Mouse (Mus musculus): ENCODE results near the gene Actn2. TPM values are rescaled to one million over a fixed set of nuclear protein-coding genes. Genes with fewer than 3 reads are reported as not detected.

The Actn2 gene
- polyA plus RNA-seq, 1 experiment from 2014 or later: 1.6 TPM

DNA sequence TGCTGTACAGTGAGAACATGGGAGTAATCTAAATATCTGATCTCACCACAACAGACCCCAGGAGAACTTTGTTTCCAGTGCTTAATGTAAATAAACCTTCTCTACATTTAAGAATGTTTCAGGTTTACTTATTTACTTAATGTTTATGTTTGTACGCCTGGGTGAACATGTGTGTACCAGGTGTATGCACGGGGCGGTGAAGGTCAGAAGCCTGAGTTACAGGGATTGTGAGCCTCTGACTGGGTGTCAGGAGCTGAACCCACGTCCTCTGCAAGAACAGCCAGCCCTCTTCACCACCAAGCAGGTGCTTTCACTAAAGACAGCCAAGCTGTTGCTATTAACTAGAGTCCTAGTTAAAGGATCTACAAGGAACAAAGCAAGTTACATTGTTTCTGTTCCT is 66.3 kb downstream of the Actn2 start:
- Histone ChIP-seq H3K9me3 (no peaks in the 10 kb centered on the region), H3K36me3 (replicated peaks) (no peaks in the 10 kb centered on the region), H3K27me3 (no peaks in the 10 kb centered on the region), H3K4me2 (no peak overlapping the region), H3K9ac (no peak overlapping the region), H3K27ac (no peak overlapping the region), H3K4me3 (replicated peaks) (no peak overlapping the region), H3K4me1 (no peaks in the 10 kb centered on the region)
- no peak for ATAC-seq (ENCODE audit: low FRiP score)
- 94% methylated on average over 4 of the region's 4 CpGs for WGBS

GRCm38 (mm10) chr13:12272953-12273352 is 67.6 kb downstream of the Actn2 start:
- no peak for ATAC-seq (ENCODE audit: low FRiP score)
- no peak overlapping the region for H3K9ac ChIP-seq
- H3K4me3 ChIP-seq (replicated peaks): no peak overlapping the region
- no peak overlapping the region for H3K27ac ChIP-seq
- WGBS: 52% methylated on average over 3 of the region's 3 CpGs
- no peaks in the 10 kb centered on the region for H3K4me1 ChIP-seq
- no peaks in the 10 kb centered on the region for H3K36me3 ChIP-seq (replicated peaks)
- no peaks in the 10 kb centered on the region for H3K27me3 ChIP-seq
- H3K4me2 ChIP-seq: no peak overlapping the region
- H3K9me3 ChIP-seq: no peaks in the 10 kb centered on the region

DNA sequence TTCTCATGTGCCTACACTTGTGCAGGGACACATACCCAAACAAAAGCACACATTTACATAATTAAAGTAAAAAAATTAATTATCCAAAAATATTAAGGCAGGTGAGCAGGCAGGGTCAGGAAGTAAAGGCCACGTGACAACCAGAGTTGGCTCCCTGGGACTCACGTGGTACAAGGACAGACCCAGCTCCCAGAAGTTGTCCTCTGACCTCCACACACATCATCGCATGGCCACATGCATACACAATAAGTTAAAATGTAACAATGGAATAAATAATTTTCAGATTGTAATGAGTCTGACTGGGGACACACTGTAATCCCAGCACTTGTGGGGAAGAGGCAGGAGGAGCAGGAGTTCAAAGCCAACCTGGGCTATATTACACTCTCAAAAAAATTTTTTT is 72.6 kb downstream of the Actn2 start:
- no peaks in the 10 kb centered on the region for H3K27me3 ChIP-seq
- no peak overlapping the region for H3K27ac ChIP-seq
- 83% methylated on average over 3 of the region's 3 CpGs for WGBS
- no peaks in the 10 kb centered on the region for H3K9me3 ChIP-seq
- H3K4me1 ChIP-seq: no peaks in the 10 kb centered on the region
- no peak overlapping the region for H3K9ac ChIP-seq
- H3K4me3 ChIP-seq (replicated peaks): no peak overlapping the region
- no peak overlapping the region for H3K4me2 ChIP-seq
- no peak for ATAC-seq (ENCODE audit: low FRiP score)
- H3K36me3 ChIP-seq (replicated peaks): no peaks in the 10 kb centered on the region

GRCm38 (mm10) chr13:12267097-12267496 is 73.5 kb downstream of the Actn2 start:
- Histone ChIP-seq H3K27me3 (no peaks in the 10 kb centered on the region), H3K36me3 (replicated peaks) (no peaks in the 10 kb centered on the region), H3K4me2 (no peak overlapping the region), H3K9ac (no peak overlapping the region), H3K4me1 (no peaks in the 10 kb centered on the region), H3K9me3 (no peaks in the 10 kb centered on the region), H3K27ac (no peak overlapping the region), H3K4me3 (replicated peaks) (no peak overlapping the region)
- WGBS: 58% methylated on average over 3 of the region's 3 CpGs
- no peak for ATAC-seq (ENCODE audit: low FRiP score)

DNA sequence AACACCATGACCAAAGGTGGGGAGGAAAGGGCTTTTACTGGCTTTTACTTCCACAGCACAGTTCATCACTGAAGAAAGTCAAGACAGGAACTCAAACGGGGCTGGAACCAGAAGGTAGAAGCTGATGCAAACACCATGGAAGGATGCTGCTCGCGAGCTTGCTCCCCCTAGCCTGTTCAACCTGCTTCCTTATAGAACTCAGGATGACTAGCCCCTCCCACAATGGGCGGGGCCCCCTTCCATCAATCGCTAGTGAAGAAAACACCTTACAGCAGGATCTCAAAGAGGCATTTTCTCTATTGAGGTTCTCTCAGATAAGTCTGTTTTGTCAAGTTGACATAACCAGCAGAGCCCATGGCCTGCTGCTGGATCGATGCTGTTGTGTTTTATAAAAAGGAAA is 76.6 kb downstream of the Actn2 start:
- Histone ChIP-seq H3K27ac (no peak overlapping the region), H3K9ac (no peak overlapping the region), H3K36me3 (replicated peaks) (no peaks in the 10 kb centered on the region), H3K4me2 (no peak overlapping the region), H3K9me3 (peaks cover 13% of the 10 kb centered on the region; the same call in 1 of the 2 replicates), H3K27me3 (no peaks in the 10 kb centered on the region), H3K4me1 (no peaks in the 10 kb centered on the region), H3K4me3 (replicated peaks) (no peak overlapping the region)
- no peak for ATAC-seq (ENCODE audit: low FRiP score)
- WGBS: 80% methylated on average over 6 of the region's 6 CpGs

- no peaks in the 10 kb centered on the region for H3K36me3 ChIP-seq (replicated peaks)
- no peak overlapping the region for H3K4me2 ChIP-seq
- no peak overlapping the region for H3K9ac ChIP-seq
- H3K4me3 ChIP-seq (replicated peaks): no peak overlapping the region
- H3K4me1 ChIP-seq: peaks cover 9% of the 10 kb centered on the region
- H3K27me3 ChIP-seq: no peaks in the 10 kb centered on the region
- H3K9me3 ChIP-seq: peaks cover 13% of the 10 kb centered on the region; the same call in 1 of the 2 replicates
- no peak overlapping the region for H3K27ac ChIP-seq
- ATAC-seq (ENCODE audit: low FRiP score): no peak
These were observed 79.1 kb downstream of the Actn2 start for GRCm38 (mm10) chr13:12261505-12261904.

- Histone ChIP-seq H3K36me3 (replicated peaks) (0 out of 2 replicates have a peak, but pooled peaks cover 5% of the 10 kb centered on the region), H3K4me3 (replicated peaks) (peak within 1 kb of the TSS; percentile 76), H3K9me3 (peaks cover 13% of the 10 kb centered on the region; the same call in 1 of the 2 replicates), H3K9ac (peak within 1 kb of the TSS; percentile 72), H3K4me1 (peaks cover 16% of the 10 kb centered on the region), H3K27ac (peak within 1 kb of the TSS; percentile 84), H3K27me3 (no peaks in the 10 kb centered on the region), H3K4me2 (peak within 1 kb of the TSS; percentile 63)
- ATAC-seq (ENCODE audit: low FRiP score): peak; percentile 100
- under 1% methylated on average over 69 of the region's 69 CpGs for WGBS
These were observed 82.9 kb downstream of the Actn2 start, which contains the start of gene Mtr for GRCm38 (mm10) chr13:12257391-12258380. Mtr (minus strand) TSS chr13:12258113.

DNA sequence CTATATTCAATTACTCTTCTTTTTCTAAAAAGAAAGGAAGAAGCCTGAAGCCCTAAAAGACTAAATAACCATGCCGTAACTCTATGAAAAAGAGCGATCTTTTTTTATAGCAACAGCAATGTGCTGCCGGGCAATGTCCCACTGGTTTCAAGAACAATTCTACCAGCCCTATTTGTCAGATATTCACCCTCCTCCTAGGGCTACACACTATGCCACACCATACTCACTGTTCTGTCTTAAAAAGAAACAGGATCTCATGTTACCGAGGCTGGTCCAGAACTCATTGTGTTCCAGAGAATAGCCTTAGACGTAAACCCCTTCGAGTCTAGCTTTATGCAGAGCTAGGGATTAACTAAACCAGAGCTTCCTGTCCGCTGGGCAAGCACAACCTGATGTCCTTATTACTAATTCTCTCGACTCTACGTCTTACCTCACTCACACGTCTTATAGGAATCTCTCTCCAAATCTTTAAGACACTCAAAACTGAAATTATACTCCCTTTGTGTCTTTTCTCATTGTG is 83.6 kb downstream of the Actn2 start:
- H3K9me3 ChIP-seq: peaks cover 13% of the 10 kb centered on the region; the same call in 1 of the 2 replicates
- H3K4me2 ChIP-seq: peak overlapping the region; percentile 63
- no peaks in the 10 kb centered on the region for H3K27me3 ChIP-seq
- 0 out of 2 replicates have a peak, but pooled peaks cover 5% of the 10 kb centered on the region for H3K36me3 ChIP-seq (replicated peaks)
- H3K27ac ChIP-seq: no peak overlapping the region
- peaks cover 16% of the 10 kb centered on the region for H3K4me1 ChIP-seq
- ATAC-seq (ENCODE audit: low FRiP score): no peak; the same call in 1 of the 2 replicates
- WGBS: 6% methylated on average over 10 of the region's 10 CpGs
- peak overlapping the region; percentile 76 for H3K4me3 ChIP-seq (replicated peaks)
- peak overlapping the region; percentile 72 for H3K9ac ChIP-seq

GRCm38 (mm10) chr13:12255911-12256705 is 84.5 kb downstream of the Actn2 start:
- Histone ChIP-seq H3K27me3 (no peaks in the 10 kb centered on the region), H3K9ac (peak overlapping the region; percentile 17; the same call in 1 of the 2 replicates), H3K4me3 (replicated peaks) (peak overlapping the region; percentile 76), H3K4me1 (peaks cover 16% of the 10 kb centered on the region), H3K27ac (no peak overlapping the region), H3K4me2 (peak overlapping the region; percentile 63), H3K36me3 (replicated peaks) (0 out of 2 replicates have a peak, but pooled peaks cover 5% of the 10 kb centered on the region), H3K9me3 (peaks cover 8% of the 10 kb centered on the region; the same call in 1 of the 2 replicates)
- 75% methylated on average over 3 of the region's 3 CpGs for WGBS
- ATAC-seq (ENCODE audit: low FRiP score): no peak

DNA sequence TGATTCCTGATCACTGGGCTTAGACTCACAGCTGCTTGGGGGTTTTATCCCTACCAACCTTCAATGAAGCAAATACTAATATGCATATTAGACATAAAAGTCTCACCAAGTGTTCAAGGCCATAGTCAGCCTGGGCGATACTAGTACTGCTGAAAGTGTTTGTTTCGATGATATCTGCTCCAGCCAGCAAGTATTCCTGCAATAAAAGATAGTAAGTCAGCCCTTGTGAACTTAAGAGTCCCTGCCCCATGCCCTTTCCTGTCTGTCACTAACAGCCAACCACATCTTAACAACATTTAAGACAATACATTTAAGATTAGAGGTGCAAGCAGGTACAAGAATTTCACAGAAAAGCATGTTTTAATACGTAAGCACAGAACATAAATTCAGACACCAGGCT is 90.1 kb downstream of the Actn2 start:
- no peaks in the 10 kb centered on the region for H3K27me3 ChIP-seq
- 92% methylated on average over 3 of the region's 3 CpGs for WGBS

DNA sequence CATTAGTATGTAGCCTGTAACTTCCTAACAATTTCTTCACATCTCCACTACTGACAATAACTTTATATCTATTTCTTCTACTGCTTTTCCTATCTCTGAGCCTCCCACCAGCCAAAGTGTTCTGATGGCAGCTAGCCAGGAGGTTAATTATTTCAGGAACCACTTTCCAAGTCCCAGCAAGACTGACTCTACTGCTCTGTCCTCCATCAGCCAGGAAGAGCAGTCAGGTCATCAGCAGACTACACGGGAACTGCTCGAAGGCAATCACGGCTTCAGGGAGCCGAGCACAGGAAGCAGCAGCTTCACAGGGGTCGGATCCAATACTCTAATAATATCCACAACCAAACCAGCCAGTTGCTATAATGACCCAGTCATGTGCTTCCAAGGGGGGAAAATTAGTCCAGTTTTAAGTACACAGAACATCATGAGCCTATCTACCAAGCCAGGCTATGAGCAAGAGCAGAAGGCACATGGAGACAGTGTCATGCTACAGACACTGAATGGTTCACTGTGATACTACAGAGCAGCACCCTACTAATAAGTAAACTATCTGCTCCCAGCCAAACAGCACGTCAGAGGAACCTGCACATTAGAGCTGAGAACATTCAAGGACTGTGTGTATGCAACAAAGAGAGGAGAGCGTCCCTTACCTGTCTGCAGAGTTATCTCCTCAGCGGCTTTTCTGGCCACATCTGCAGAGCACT is 91.2 kb downstream of the Actn2 start:
- Histone ChIP-seq H3K4me3 (replicated peaks) (no peak overlapping the region), H3K9me3 (no peaks in the 10 kb centered on the region), H3K4me1 (no peaks in the 10 kb centered on the region), H3K9ac (no peak overlapping the region), H3K27me3 (no peaks in the 10 kb centered on the region), H3K36me3 (replicated peaks) (peaks cover 49% of the 10 kb centered on the region), H3K4me2 (no peak overlapping the region), H3K27ac (no peak overlapping the region)
- no peak for ATAC-seq (ENCODE audit: low FRiP score)
- 98% methylated on average over 8 of the region's 8 CpGs for WGBS

More for the DNA sequence above, 90.1 kb downstream of the Actn2 start:
- Histone ChIP-seq H3K4me2 (no peak overlapping the region), H3K9me3 (no peaks in the 10 kb centered on the region), H3K4me1 (no peaks in the 10 kb centered on the region), H3K36me3 (replicated peaks) (peaks cover 44% of the 10 kb centered on the region), H3K9ac (no peak overlapping the region), H3K4me3 (replicated peaks) (no peak overlapping the region), H3K27ac (no peak overlapping the region)
- ATAC-seq (ENCODE audit: low FRiP score): no peak

All from forebrain, embryonic 12.5 days (tissue).